Mouse (Mus musculus): ENCODE results near the gene Cxcl1.

The Cxcl1 gene

GRCm38 (mm10) chr5:90930546-90930945 is 39.5 kb downstream of the Cxcl1 start:
- H3K4me3 ChIP-seq (replicated peaks; ENCODE audit: low read length) = peak overlapping the region; percentile 75
- H3K9me3 ChIP-seq (ENCODE audit: low read length) = no peaks in the 10 kb centered on the region
- peaks cover 6% of the 10 kb centered on the region for H3K4me1 ChIP-seq (replicated peaks; ENCODE audit: low read depth, low read length)
- peaks cover 13% of the 10 kb centered on the region for H3K27me3 ChIP-seq (ENCODE audit: insufficient read depth, low read length)
- TF ChIP-seq CTCF (conservative IDR thresholded peaks at IDR 0.05; ENCODE audit: low read length) = no peak
- TF ChIP-seq NANOG (IDR thresholded peaks at IDR 0.05; ENCODE audit: borderline replicate concordance, low read length) = no peak
- TF ChIP-seq POU5F1 (IDR thresholded peaks at IDR 0.05; ENCODE audit: borderline replicate concordance, low read length) = no peak
- H3K36me3 ChIP-seq (ENCODE audit: insufficient read depth, low read length) = no peaks in the 10 kb centered on the region

GRCm38 (mm10) chr5:90930971-90931851 is 40.2 kb downstream of the Cxcl1 start, which contains the start of gene Mthfd2l:
Gene Mthfd2l, plus strand, starts transcription at chr5:90931117.
- H3K27me3 ChIP-seq (ENCODE audit: insufficient read depth, low read length) = peaks cover 13% of the 10 kb centered on the region
- H3K4me1 ChIP-seq (replicated peaks; ENCODE audit: low read depth, low read length) = peaks cover 6% of the 10 kb centered on the region
- TF ChIP-seq CTCF (conservative IDR thresholded peaks at IDR 0.05; ENCODE audit: low read length) = no peak
- no peak for TF ChIP-seq NANOG (IDR thresholded peaks at IDR 0.05; ENCODE audit: borderline replicate concordance, low read length)
- TF ChIP-seq POU5F1 (IDR thresholded peaks at IDR 0.05; ENCODE audit: borderline replicate concordance, low read length) = no peak

GRCm38 (mm10) chr5:90931911-90932310 is 40.9 kb downstream of the Cxcl1 start:
- H3K4me1 ChIP-seq (replicated peaks; ENCODE audit: low read depth, low read length) = peaks cover 6% of the 10 kb centered on the region
- TF ChIP-seq NANOG (IDR thresholded peaks at IDR 0.05; ENCODE audit: borderline replicate concordance, low read length) (no peak), POU5F1 (IDR thresholded peaks at IDR 0.05; ENCODE audit: borderline replicate concordance, low read length) (no peak), CTCF (conservative IDR thresholded peaks at IDR 0.05; ENCODE audit: low read length) (no peak)
- H3K4me3 ChIP-seq (replicated peaks; ENCODE audit: low read length) = peak overlapping the region; percentile 75
- H3K9me3 ChIP-seq (ENCODE audit: low read length) = no peaks in the 10 kb centered on the region
- H3K27me3 ChIP-seq (ENCODE audit: insufficient read depth, low read length) = peaks cover 13% of the 10 kb centered on the region
- no peaks in the 10 kb centered on the region for H3K36me3 ChIP-seq (ENCODE audit: insufficient read depth, low read length)

More at GRCm38 (mm10) chr5:90930971-90931851, 40.2 kb downstream of the Cxcl1 start, which contains the start of gene Mthfd2l:
- H3K4me3 ChIP-seq (replicated peaks; ENCODE audit: low read length) = peak within 1 kb of the TSS; percentile 75
- no peaks in the 10 kb centered on the region for H3K9me3 ChIP-seq (ENCODE audit: low read length)
- no peaks in the 10 kb centered on the region for H3K36me3 ChIP-seq (ENCODE audit: insufficient read depth, low read length)

- Histone ChIP-seq H3K9me3 (ENCODE audit: low read length) (no peaks in the 10 kb centered on the region), H3K27me3 (ENCODE audit: insufficient read depth, low read length) (peaks cover 9% of the 10 kb centered on the region), H3K4me3 (replicated peaks; ENCODE audit: low read length) (no peak overlapping the region), H3K36me3 (ENCODE audit: insufficient read depth, low read length) (no peaks in the 10 kb centered on the region), H3K4me1 (replicated peaks; ENCODE audit: low read depth, low read length) (no peaks in the 10 kb centered on the region; the same call in 1 of the 2 replicates)
- TF ChIP-seq CTCF (conservative IDR thresholded peaks at IDR 0.05; ENCODE audit: low read length) = no peak
- TF ChIP-seq NANOG (IDR thresholded peaks at IDR 0.05; ENCODE audit: borderline replicate concordance, low read length) = no peak
- TF ChIP-seq POU5F1 (IDR thresholded peaks at IDR 0.05; ENCODE audit: borderline replicate concordance, low read length) = no peak
Measured at GRCm38 (mm10) chr5:90936706-90937105, 45.7 kb downstream of the Cxcl1 start.

All from E14TG2a.4 (cell line).